Mouse (Mus musculus) kidney, embryonic 16.5 days (tissue): ENCODE results near the gene Egfr. TPM values are rescaled to one million over a fixed set of nuclear protein-coding genes. Genes with fewer than 3 reads are reported as not detected.

ENCODE experiments used
- polyA plus RNA-seq: library from polyadenylated mRNA; unstranded; fragments of >200 nt; fragmentation: Nextera tagmentation; extraction: Ambion mirVana; gene quantifications from 2 replicates; pipeline ENCODE4 v1.2.1, GENCODE M21; 2015

Gene Egfr
- polyA plus RNA-seq, 1 experiment from 2014 or later, result 4.0 TPM

Other genes starting within 250 kb of the Egfr start
- 30.0 and 30.3 TPM in 2 replicates for gene Sec61g, start 243.7 kb upstream of the Egfr start, polyA plus RNA-seq
- 1.1 and 1.6 TPM in 2 replicates for gene Fbxo48, start 199.2 kb downstream of the Egfr start, polyA plus RNA-seq